Mouse (Mus musculus): ENCODE measurements around the gene Mctp1.
"Not testable (repeated sequence)": the region's sequence is repeated elsewhere in the genome, so short reads cannot be mapped to it uniquely, and the experiment has no call there.

The Mctp1 gene

GRCm38 (mm10) chr13:76383972-76384663 lies at the start of gene Mctp1:
Gene Mctp1 (plus strand): TSS chr13:76384535.
- DNase-seq (ENCODE audit: low spot score in 2 of 2), result peak; percentile 18 to 69

DNA sequence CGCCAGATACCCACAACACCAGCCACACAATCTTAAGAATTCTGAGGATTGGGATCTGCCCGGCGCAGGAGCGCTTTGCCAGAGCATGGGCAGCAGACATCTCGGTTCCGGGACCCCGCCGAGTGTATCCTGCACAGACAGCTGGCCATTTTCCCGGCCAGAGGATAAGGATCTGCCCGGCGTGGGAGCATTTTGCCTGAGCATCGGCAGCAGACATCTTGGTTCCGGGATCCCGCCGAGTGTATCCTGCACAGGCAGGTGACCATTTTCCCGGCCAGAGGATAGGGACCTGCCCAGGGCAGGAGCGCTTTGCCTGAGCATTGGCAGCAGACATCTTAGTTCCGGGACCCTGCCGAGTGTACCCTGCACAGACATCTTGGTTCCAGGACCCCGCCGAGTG lies 38.4 kb upstream of the Mctp1 start:
- DNase-seq (ENCODE audit: low spot score in 2 of 2), result not testable (repeated sequence)

GRCm38 (mm10) chr13:76358720-76359119 lies 25.6 kb upstream of the Mctp1 start:
- DNase-seq (ENCODE audit: low spot score in 2 of 2), result no peak

- peak in 1 of 2 experiments; percentile 17 for DNase-seq (ENCODE audit: low spot score in 2 of 2)
Measured at GRCm38 (mm10) chr13:76384664-76385435, 515 bp downstream of the Mctp1 start.

GRCm38 (mm10) chr13:76388615-76389014 lies 4.3 kb downstream of the Mctp1 start:
- DNase-seq (ENCODE audit: low spot score in 2 of 2), result no peak

DNA sequence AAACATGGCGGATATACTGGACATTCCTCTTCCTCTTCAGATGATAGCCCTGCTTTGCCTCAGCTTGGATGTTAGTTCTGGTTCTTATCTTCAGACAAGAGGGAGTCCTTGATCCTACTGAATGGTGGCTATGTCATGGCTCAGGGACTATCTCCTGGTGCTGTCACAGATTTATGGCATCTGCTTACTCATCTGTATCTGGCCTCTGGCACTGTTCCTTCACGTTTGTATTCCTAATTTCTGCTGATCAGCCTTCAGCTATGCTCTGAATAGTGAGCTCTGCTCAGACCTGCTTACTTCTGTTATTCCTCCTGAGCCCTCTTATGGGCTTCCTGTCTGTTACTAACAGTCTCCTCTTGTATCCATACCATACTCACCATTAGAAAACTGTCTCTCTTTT lies 7.6 kb downstream of the Mctp1 start:
- DNase-seq (ENCODE audit: low spot score in 2 of 2), result no peak

GRCm38 (mm10) chr13:76393106-76393505 lies 8.8 kb downstream of the Mctp1 start:
- no peak for DNase-seq (ENCODE audit: low spot score in 2 of 2)

- DNase-seq (ENCODE audit: low spot score in 2 of 2), result no peak
Measured at GRCm38 (mm10) chr13:76395906-76396305, 11.6 kb downstream of the Mctp1 start.

- no peak for DNase-seq (ENCODE audit: low spot score in 2 of 2)
Measured at GRCm38 (mm10) chr13:76409296-76409695, 25.0 kb downstream of the Mctp1 start.

DNA sequence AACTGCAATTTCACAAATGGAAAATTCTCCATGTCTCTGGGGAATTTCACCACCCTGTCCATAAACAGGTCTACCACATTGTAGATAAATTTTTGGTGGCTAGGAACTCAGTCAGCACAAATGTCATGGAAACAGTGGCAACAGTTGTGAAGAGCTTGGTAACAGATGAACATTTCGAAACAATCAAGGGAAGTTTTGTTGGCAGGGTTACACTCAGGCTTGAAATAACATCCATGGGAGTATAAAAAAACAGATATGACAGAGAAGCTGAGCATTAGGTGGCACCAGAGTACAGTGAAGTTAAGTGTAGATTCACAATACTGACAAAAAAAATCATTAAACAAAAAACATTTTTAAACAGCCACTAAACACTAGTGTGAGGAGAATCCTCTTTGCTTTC lies 26.3 kb downstream of the Mctp1 start:
- no peak for DNase-seq (ENCODE audit: low spot score in 2 of 2)

DNA sequence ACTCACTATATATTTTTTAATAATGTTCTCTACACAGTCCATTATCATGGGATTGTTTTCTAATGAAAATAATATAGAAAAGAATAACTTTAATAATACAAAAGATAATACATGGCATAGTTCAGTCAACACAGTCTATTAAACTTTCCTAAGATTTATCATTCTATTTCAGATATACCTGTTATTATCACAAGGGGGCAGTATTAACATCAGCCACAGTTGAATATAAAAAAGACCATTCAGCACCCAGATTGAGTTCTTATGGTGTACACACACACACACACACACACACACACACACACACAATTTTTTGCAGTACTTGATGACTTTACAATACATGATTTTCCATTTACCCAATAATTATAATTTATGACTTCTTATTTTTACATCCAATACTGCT lies 31.0 kb downstream of the Mctp1 start:
- no peak for DNase-seq (ENCODE audit: low spot score in 2 of 2)

DNA sequence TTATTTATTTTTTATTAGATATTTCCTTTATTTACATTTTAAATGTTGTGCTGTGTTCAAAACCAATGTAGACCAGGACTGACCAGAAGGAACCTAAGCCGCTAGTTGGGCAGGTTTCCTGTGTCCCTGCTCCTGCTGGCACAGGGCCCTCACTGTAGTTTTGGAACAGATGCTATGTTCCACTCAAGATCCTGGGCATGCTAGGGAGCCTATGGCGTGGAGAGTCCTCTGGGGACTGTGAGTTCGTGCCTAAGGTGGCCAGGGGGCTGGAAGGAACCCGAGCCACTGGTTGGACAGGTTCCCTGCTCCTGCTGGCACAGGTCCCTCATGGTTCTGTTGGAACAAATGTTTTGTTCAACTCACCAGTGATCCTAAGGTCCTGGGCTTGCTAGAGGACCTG lies 35.8 kb downstream of the Mctp1 start:
- no peak for DNase-seq (ENCODE audit: low spot score in 2 of 2)

DNA sequence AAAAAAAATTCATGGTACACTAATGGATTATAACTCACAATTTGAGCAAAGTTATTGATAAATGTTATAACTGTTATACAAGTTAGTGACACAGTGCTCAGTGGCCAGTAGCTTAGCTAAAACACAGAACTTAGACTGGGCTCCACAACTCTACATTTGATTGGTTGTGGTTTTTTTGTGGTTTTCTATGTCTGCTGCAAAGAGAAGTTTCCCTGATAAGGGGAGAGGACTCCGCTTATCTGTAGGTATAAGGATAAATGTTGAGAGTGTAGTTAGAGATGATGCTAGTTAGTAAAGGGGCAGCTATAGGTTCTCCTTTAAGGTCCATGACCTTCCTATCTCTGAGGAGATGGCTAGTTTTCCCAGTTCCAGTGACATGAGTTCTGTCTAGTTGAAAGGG lies 36.7 kb downstream of the Mctp1 start:
- DNase-seq (ENCODE audit: low spot score in 2 of 2), result no peak

GRCm38 (mm10) chr13:76422124-76422523 lies 37.8 kb downstream of the Mctp1 start:
- no peak for DNase-seq (ENCODE audit: low spot score in 2 of 2)

- DNase-seq (ENCODE audit: low spot score in 2 of 2), result no peak
Measured at GRCm38 (mm10) chr13:76429456-76429855, 45.1 kb downstream of the Mctp1 start.

- no peak for DNase-seq (ENCODE audit: low spot score in 2 of 2)
Measured at GRCm38 (mm10) chr13:76429927-76430326, 45.6 kb downstream of the Mctp1 start.

DNA sequence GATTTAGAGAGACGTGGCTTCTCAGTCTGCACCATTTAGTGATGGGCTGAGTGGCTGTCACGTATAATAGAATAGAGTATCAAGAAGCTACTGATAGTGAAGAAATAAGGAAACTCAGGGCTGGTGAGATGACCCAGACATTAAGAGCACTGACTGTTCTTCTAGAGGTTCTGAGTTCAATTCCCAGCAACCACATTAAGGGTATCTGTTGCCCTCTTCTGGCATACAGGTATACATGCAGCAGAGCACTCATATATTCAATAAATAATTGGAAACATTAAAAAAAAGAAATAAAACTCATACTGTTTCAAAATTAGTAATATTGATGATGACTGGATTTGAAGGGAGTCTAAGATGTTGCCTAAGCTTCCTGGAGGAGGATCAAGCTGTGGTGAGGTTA lies 47.6 kb downstream of the Mctp1 start:
- DNase-seq (ENCODE audit: low spot score in 2 of 2), result no peak

DNA sequence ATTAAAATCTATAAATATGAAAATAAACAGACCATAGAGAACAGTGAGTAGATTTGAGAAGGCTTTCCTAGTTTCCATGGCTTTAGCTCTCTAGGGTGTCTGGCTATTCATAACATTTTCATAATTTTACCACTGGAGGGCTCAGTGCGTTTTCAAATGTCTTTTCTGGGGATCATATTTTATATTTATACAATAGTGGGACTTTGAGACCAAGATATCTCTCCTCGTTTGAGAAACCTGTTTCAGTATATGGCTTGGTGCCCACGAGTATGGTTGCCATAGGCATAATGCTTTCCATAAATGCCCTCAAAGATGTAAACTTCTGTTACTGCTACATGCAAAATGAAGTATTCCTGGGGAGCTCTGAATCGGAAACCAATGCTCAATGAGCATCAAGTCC lies 49.1 kb downstream of the Mctp1 start:
- no peak for DNase-seq (ENCODE audit: low spot score in 2 of 2)

- no peak for DNase-seq (ENCODE audit: low spot score in 2 of 2)
Measured at GRCm38 (mm10) chr13:76436426-76436825, 52.1 kb downstream of the Mctp1 start.

- DNase-seq (ENCODE audit: low spot score in 2 of 2), result no peak
Measured at GRCm38 (mm10) chr13:76438765-76439164, 54.4 kb downstream of the Mctp1 start.

GRCm38 (mm10) chr13:76446059-76446458 lies 61.7 kb downstream of the Mctp1 start:
- DNase-seq (ENCODE audit: low spot score in 2 of 2), result no peak

GRCm38 (mm10) chr13:76447528-76447927 lies 63.2 kb downstream of the Mctp1 start:
- DNase-seq (ENCODE audit: low spot score in 2 of 2), result no peak

DNA sequence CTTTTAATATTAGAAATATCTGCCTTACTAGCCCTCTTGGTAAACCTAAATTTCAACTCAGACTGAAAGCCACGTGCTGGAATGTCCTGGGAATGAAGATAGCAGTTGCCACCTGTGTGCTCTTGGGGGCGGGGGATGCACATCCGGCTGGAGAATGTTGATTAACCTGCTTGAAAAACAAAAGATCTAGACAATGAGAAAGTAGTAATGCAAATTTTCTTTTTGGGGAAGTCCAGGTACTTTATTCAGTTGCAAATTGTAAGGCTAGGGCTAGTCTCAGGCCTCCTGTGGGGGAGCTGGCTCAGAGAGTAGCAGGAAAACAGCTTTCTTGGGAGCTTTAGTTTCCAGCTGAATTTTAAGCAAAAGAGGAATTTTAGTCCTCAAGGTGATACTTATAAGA lies 67.2 kb downstream of the Mctp1 start:
- DNase-seq (ENCODE audit: low spot score in 2 of 2), result not testable (repeated sequence)

All from spleen, postnatal 4 days (tissue).